Mouse (Mus musculus): ENCODE measurements around the gene Bik.
A peak's percentile ranks its signal among the peaks of the same experiment; 100 is the strongest.

Bik gene

DNA sequence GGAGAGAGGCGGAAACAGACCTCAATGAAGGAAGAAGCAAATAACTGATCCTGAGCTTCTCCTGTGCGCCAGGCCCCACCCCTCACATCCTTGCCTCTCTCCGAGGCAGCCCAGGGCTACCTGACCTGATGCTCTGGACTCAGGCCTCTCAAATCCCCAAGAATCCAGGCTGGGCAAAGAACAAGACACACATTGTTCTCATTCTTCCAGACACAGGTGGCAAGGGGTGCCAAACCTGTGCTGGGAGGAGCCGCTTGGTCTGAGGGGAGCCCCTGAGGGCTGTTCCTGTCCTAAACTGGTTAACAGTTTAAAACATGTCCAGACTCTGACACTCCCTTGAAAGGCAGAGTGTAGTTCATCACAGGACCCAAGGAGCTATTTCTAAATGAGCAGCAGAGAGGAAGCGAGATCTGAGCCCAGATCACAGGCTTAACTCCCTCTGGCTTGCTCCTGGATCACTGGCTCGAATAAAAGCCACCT, 58.1 kb downstream of the Bik start:
- peaks cover 4% of the 10 kb centered on the region; the same call in 1 of the 2 replicates for H3K9me3 ChIP-seq (ENCODE audit: low read length)

DNA sequence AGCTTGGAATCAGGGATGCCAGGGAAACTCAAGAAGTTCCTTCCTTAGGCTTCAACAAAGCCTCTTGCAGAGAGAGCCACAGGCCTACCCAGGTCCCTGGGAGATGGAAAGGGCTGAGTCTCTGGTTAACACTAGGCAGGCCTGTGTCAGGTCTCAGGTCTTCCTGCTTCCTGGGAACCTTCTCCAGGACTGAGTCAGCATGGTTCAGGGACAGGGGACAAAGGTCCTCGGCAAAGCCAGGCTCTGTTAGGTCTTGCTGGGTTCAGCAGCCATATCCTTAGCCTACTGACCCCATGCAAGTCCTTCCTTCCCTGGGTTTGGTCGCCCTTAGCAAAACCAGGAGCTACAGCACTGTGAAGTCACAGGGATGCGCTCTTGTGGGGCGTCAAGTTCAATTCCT, 64.2 kb downstream of the Bik start:
- Histone ChIP-seq H3K4me1 (replicated peaks; ENCODE audit: low read depth, low read length) (peaks cover 38% of the 10 kb centered on the region), H3K9me3 (ENCODE audit: low read length) (peaks cover 4% of the 10 kb centered on the region; the same call in 1 of the 2 replicates), H3K36me3 (ENCODE audit: insufficient read depth, low read length) (peaks cover 72% of the 10 kb centered on the region), H3K4me3 (replicated peaks; ENCODE audit: low read length) (no peak overlapping the region), H3K27me3 (ENCODE audit: insufficient read depth, low read length) (no peaks in the 10 kb centered on the region)
- no peak for TF ChIP-seq NANOG (IDR thresholded peaks at IDR 0.05; ENCODE audit: borderline replicate concordance, low read length)
- TF ChIP-seq POU5F1 (IDR thresholded peaks at IDR 0.05; ENCODE audit: borderline replicate concordance, low read length) = no peak

More for the DNA sequence above, 58.1 kb downstream of the Bik start:
- Histone ChIP-seq H3K4me1 (replicated peaks; ENCODE audit: low read depth, low read length) (peaks cover 22% of the 10 kb centered on the region), H3K4me3 (replicated peaks; ENCODE audit: low read length) (no peak overlapping the region), H3K36me3 (ENCODE audit: insufficient read depth, low read length) (peaks cover 96% of the 10 kb centered on the region), H3K27me3 (ENCODE audit: insufficient read depth, low read length) (no peaks in the 10 kb centered on the region)
- TF ChIP-seq NANOG (IDR thresholded peaks at IDR 0.05; ENCODE audit: borderline replicate concordance, low read length) (no peak), CTCF (conservative IDR thresholded peaks at IDR 0.05; ENCODE audit: low read length) (no peak), POU5F1 (IDR thresholded peaks at IDR 0.05; ENCODE audit: borderline replicate concordance, low read length) (no peak)

DNA sequence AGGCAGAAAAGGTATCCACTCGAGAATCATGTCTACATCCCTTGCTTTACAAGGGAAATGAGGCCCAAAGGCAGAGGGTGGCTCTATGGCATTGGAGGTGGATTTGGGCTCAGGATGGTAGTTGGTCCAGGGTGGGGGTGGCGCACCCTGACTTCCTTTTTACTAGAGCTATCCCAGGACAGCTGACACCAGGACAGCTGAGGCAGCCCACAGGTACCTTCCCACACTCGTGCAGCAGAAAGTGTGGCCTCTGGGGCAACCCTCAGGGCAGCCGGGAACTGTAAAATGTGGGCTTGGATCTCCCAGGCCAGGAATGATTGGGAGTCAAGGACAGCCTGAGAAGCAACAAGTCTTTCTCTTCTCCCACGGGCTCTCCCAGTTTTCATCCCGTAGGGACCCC, 65.1 kb downstream of the Bik start:
- no peak overlapping the region for H3K4me3 ChIP-seq (replicated peaks; ENCODE audit: low read length)
- TF ChIP-seq CTCF (conservative IDR thresholded peaks at IDR 0.05; ENCODE audit: low read length) = no peak
- peaks cover 63% of the 10 kb centered on the region for H3K36me3 ChIP-seq (ENCODE audit: insufficient read depth, low read length)
- no peaks in the 10 kb centered on the region for H3K9me3 ChIP-seq (ENCODE audit: low read length)
- H3K4me1 ChIP-seq (replicated peaks; ENCODE audit: low read depth, low read length) = peaks cover 39% of the 10 kb centered on the region
- H3K27me3 ChIP-seq (ENCODE audit: insufficient read depth, low read length) = no peaks in the 10 kb centered on the region

DNA sequence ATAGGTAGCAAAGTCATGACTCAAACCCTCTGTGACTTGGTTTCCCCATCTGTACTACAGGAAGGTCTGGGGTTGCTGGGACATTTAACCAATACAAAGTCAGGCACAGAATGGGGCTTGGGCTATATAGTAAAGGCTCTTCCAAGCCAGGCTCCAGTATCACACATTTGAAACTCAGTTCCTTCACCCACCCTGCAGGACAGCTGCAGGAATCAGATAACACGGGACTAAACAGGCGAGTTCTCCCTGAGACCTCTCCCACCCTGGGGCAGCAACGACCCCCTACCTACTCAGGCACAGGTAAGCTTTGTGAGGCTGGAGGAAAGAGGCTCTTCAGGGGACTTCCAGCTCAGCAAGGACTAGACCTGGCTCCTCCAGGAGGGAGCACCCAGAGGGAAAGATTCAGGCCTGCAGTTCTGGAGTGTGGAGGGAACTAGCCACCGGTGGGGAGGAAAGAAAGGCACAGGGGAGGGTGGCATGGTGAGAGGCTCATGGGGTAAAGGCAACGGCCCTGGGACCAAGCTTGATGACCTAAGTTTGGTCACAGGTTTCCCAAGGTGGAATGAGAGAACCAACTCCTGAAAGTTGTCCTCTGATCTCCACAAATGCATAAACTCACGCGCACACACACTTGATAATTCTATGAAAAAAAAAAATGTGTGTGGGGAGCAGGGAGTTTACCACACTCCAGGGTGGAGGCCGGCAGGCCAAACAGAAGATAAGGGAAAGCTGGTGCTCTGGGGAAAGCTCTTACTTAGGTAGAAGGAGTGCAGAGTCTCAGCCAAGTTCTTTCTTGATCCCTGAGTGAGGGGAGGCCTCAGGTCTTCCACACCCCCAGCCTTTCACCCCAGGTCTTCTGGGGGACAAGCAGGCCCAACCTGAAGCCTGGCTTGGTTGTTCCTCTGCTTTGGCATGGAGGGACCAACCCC, 65.9 kb downstream of the Bik start:
- TF ChIP-seq NANOG (IDR thresholded peaks at IDR 0.05; ENCODE audit: borderline replicate concordance, low read length) (no peak), CTCF (conservative IDR thresholded peaks at IDR 0.05; ENCODE audit: low read length) (no peak), POU5F1 (IDR thresholded peaks at IDR 0.05; ENCODE audit: borderline replicate concordance, low read length) (no peak)
- peaks cover 55% of the 10 kb centered on the region for H3K36me3 ChIP-seq (ENCODE audit: insufficient read depth, low read length)
- peaks cover 36% of the 10 kb centered on the region for H3K4me1 ChIP-seq (replicated peaks; ENCODE audit: low read depth, low read length)
- H3K9me3 ChIP-seq (ENCODE audit: low read length) = no peaks in the 10 kb centered on the region
- no peaks in the 10 kb centered on the region for H3K27me3 ChIP-seq (ENCODE audit: insufficient read depth, low read length)
- H3K4me3 ChIP-seq (replicated peaks; ENCODE audit: low read length) = no peak overlapping the region

DNA sequence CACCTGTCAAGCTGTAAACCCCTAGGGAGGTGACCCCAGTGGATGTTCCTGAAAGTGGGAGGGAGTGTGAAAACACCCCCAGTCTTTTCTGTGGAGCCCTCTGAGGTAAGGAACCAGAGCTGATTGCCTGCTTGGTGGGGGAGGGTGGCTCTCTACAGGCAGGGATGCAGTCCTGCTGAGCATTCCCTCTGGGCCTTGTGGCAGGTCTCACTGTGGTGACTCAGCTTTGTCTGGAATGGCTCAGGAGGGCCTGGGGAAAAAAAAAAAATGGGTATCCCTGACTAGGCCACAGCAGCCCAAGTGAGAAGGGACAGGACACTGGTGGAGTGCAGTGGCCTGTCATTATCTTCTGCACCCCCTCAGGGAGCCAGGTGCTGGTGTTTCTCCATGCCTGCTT, 66.5 kb downstream of the Bik start:
- Histone ChIP-seq H3K4me1 (replicated peaks; ENCODE audit: low read depth, low read length) (peaks cover 36% of the 10 kb centered on the region), H3K36me3 (ENCODE audit: insufficient read depth, low read length) (peaks cover 50% of the 10 kb centered on the region), H3K27me3 (ENCODE audit: insufficient read depth, low read length) (no peaks in the 10 kb centered on the region), H3K9me3 (ENCODE audit: low read length) (no peaks in the 10 kb centered on the region), H3K4me3 (replicated peaks; ENCODE audit: low read length) (0 out of 2 replicates have a peak overlapping the region, but pooled peaks have one; percentile 90)
- TF ChIP-seq POU5F1 (IDR thresholded peaks at IDR 0.05; ENCODE audit: borderline replicate concordance, low read length) (no peak), NANOG (IDR thresholded peaks at IDR 0.05; ENCODE audit: borderline replicate concordance, low read length) (no peak), CTCF (conservative IDR thresholded peaks at IDR 0.05; ENCODE audit: low read length) (no peak)

DNA sequence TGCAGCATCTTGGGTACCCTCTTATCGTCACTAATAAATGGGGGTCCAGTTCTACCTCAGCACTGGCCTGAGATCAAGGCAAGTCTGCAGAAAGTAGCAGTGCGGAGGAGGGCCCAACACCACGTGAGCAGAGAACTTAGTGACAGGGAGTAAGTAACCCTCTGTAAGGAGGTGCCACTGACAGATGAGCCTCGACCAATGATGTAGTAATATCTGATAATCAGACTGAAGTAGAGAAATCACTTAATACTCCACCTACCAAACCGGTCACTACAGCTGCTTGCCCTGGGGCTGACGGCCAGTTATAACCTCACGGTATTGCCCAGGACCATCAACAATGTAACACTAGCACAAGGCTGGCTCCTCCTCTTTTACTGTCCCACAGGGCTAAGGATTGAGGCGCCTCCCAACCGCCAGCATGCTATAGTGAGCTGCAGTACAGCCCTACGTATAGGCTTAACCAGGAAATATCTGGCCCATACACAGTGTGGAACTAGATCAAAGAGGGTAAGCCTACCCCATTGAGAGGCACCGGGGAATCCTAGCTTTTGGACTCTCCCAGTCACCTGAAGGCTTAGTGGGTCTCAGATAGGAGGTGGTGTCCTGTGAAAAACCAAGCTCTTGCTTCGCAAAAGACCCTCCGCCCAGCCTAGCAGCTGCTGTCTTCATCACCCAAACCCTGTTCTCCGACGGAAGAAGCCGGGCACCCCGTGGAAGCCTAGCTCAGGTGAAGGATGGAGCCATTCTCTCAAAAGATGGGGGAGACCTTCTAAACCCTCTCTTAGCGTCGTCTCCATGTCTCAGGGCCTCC, 67.2 kb downstream of the Bik start:
- H3K27me3 ChIP-seq (ENCODE audit: insufficient read depth, low read length) = no peaks in the 10 kb centered on the region
- peak overlapping the region; percentile 90 for H3K4me3 ChIP-seq (replicated peaks; ENCODE audit: low read length)
- peaks cover 36% of the 10 kb centered on the region for H3K4me1 ChIP-seq (replicated peaks; ENCODE audit: low read depth, low read length)
- H3K9me3 ChIP-seq (ENCODE audit: low read length) = no peaks in the 10 kb centered on the region
- TF ChIP-seq NANOG (IDR thresholded peaks at IDR 0.05; ENCODE audit: borderline replicate concordance, low read length) (no peak), CTCF (conservative IDR thresholded peaks at IDR 0.05; ENCODE audit: low read length) (no peak), POU5F1 (IDR thresholded peaks at IDR 0.05; ENCODE audit: borderline replicate concordance, low read length) (no peak)
- peaks cover 44% of the 10 kb centered on the region for H3K36me3 ChIP-seq (ENCODE audit: insufficient read depth, low read length)

Data from E14TG2a.4 (cell line).